Mouse (Mus musculus): ENCODE data around the gene Pbx4. TPM values are rescaled to one million over a fixed set of nuclear protein-coding genes. Genes with fewer than 3 reads are reported as not detected.
A peak's percentile ranks its signal among the peaks of the same experiment; 100 is the strongest.

The Pbx4 gene
- polyA plus RNA-seq, 1 experiment from 2014 or later: 5.4 TPM

GRCm38 (mm10) chr8:69876097-69876496 lies 43.8 kb downstream of the Pbx4 start:
- Histone ChIP-seq H3K27ac (ENCODE audit: low read length) (no peak overlapping the region), H3K4me3 (ENCODE audit: low read length) (no peak overlapping the region), H3K9ac (ENCODE audit: low read length) (no peak overlapping the region), H3K4me1 (ENCODE audit: control insufficient read depth, insufficient read depth, low read length) (no peaks in the 10 kb centered on the region), H3K9me3 (replicated peaks; ENCODE audit: control insufficient read depth, low read length) (no peaks in the 10 kb centered on the region), H3K27me3 (ENCODE audit: control insufficient read depth, insufficient read depth, low read length) (peaks cover 27% of the 10 kb centered on the region), H3K36me3 (ENCODE audit: control insufficient read depth, insufficient read depth) (no peaks in the 10 kb centered on the region), H3K4me2 (ENCODE audit: low read depth, low read length) (no peak overlapping the region)
- 44% methylated on average over 10 of the region's 10 CpGs for WGBS
- no peak for ATAC-seq (replicated peaks; ENCODE audit: extremely low read depth, insufficient read depth, low FRiP score)

- no peak for ATAC-seq (replicated peaks; ENCODE audit: extremely low read depth, insufficient read depth, low FRiP score)
- H3K4me2 ChIP-seq (ENCODE audit: low read depth, low read length): no peak overlapping the region
These were observed 44.7 kb downstream of the Pbx4 start for GRCm38 (mm10) chr8:69876967-69877366.

GRCm38 (mm10) chr8:69877396-69877795 lies 45.1 kb downstream of the Pbx4 start:
- Histone ChIP-seq H3K4me3 (ENCODE audit: low read length) (no peak overlapping the region), H3K36me3 (ENCODE audit: control insufficient read depth, insufficient read depth) (no peaks in the 10 kb centered on the region), H3K4me1 (ENCODE audit: control insufficient read depth, insufficient read depth, low read length) (peaks cover 11% of the 10 kb centered on the region; the same call in 1 of the 2 replicates), H3K9me3 (replicated peaks; ENCODE audit: control insufficient read depth, low read length) (no peaks in the 10 kb centered on the region), H3K4me2 (ENCODE audit: low read depth, low read length) (no peak overlapping the region), H3K27ac (ENCODE audit: low read length) (no peak overlapping the region), H3K9ac (ENCODE audit: low read length) (no peak overlapping the region), H3K27me3 (ENCODE audit: control insufficient read depth, insufficient read depth, low read length) (peaks cover 40% of the 10 kb centered on the region)
- 86% methylated on average over 4 of the region's 4 CpGs for WGBS
- ATAC-seq (replicated peaks; ENCODE audit: extremely low read depth, insufficient read depth, low FRiP score): no peak

More at GRCm38 (mm10) chr8:69876967-69877366, 44.7 kb downstream of the Pbx4 start:
- no peak overlapping the region for H3K4me3 ChIP-seq (ENCODE audit: low read length)
- no peaks in the 10 kb centered on the region for H3K36me3 ChIP-seq (ENCODE audit: control insufficient read depth, insufficient read depth)
- H3K4me1 ChIP-seq (ENCODE audit: control insufficient read depth, insufficient read depth, low read length): peaks cover 7% of the 10 kb centered on the region; the same call in 1 of the 2 replicates
- H3K27me3 ChIP-seq (ENCODE audit: control insufficient read depth, insufficient read depth, low read length): peaks cover 36% of the 10 kb centered on the region
- H3K9ac ChIP-seq (ENCODE audit: low read length): no peak overlapping the region
- no peaks in the 10 kb centered on the region for H3K9me3 ChIP-seq (replicated peaks; ENCODE audit: control insufficient read depth, low read length)
- WGBS: 76% methylated on average over 10 of the region's 10 CpGs
- no peak overlapping the region for H3K27ac ChIP-seq (ENCODE audit: low read length)

- 67% methylated on average over 3 of the region's 3 CpGs for WGBS
These were observed 45.7 kb downstream of the Pbx4 start for GRCm38 (mm10) chr8:69877992-69878391.

GRCm38 (mm10) chr8:69879678-69880077 lies 47.4 kb downstream of the Pbx4 start:
- Histone ChIP-seq H3K9me3 (replicated peaks; ENCODE audit: control insufficient read depth, low read length) (no peaks in the 10 kb centered on the region), H3K4me2 (ENCODE audit: low read depth, low read length) (no peak overlapping the region), H3K36me3 (ENCODE audit: control insufficient read depth, insufficient read depth) (no peaks in the 10 kb centered on the region), H3K9ac (ENCODE audit: low read length) (no peak overlapping the region), H3K4me1 (ENCODE audit: control insufficient read depth, insufficient read depth, low read length) (peaks cover 11% of the 10 kb centered on the region; the same call in 1 of the 2 replicates), H3K4me3 (ENCODE audit: low read length) (no peak overlapping the region), H3K27ac (ENCODE audit: low read length) (no peak overlapping the region), H3K27me3 (ENCODE audit: control insufficient read depth, insufficient read depth, low read length) (peaks cover 61% of the 10 kb centered on the region)
- ATAC-seq (replicated peaks; ENCODE audit: extremely low read depth, insufficient read depth, low FRiP score): no peak
- WGBS: 58% methylated on average over 8 of the region's 8 CpGs

More at GRCm38 (mm10) chr8:69877992-69878391, 45.7 kb downstream of the Pbx4 start:
- Histone ChIP-seq H3K4me1 (ENCODE audit: control insufficient read depth, insufficient read depth, low read length) (peaks cover 11% of the 10 kb centered on the region; the same call in 1 of the 2 replicates), H3K36me3 (ENCODE audit: control insufficient read depth, insufficient read depth) (no peaks in the 10 kb centered on the region), H3K27me3 (ENCODE audit: control insufficient read depth, insufficient read depth, low read length) (peaks cover 46% of the 10 kb centered on the region), H3K4me3 (ENCODE audit: low read length) (no peak overlapping the region), H3K4me2 (ENCODE audit: low read depth, low read length) (no peak overlapping the region), H3K27ac (ENCODE audit: low read length) (no peak overlapping the region), H3K9ac (ENCODE audit: low read length) (no peak overlapping the region), H3K9me3 (replicated peaks; ENCODE audit: control insufficient read depth, low read length) (no peaks in the 10 kb centered on the region)
- ATAC-seq (replicated peaks; ENCODE audit: extremely low read depth, insufficient read depth, low FRiP score): no peak

- H3K9me3 ChIP-seq (replicated peaks; ENCODE audit: control insufficient read depth, low read length): no peaks in the 10 kb centered on the region
- H3K27ac ChIP-seq (ENCODE audit: low read length): no peak overlapping the region
- 11% methylated on average over 37 of the region's 37 CpGs for WGBS
- ATAC-seq (replicated peaks; ENCODE audit: extremely low read depth, insufficient read depth, low FRiP score): no peak
- no peaks in the 10 kb centered on the region for H3K36me3 ChIP-seq (ENCODE audit: control insufficient read depth, insufficient read depth)
- H3K4me2 ChIP-seq (ENCODE audit: low read depth, low read length): peak overlapping the region; percentile 61
- H3K4me1 ChIP-seq (ENCODE audit: control insufficient read depth, insufficient read depth, low read length): peaks cover 11% of the 10 kb centered on the region; the same call in 1 of the 2 replicates
- H3K4me3 ChIP-seq (ENCODE audit: low read length): peak overlapping the region; percentile 49
- H3K9ac ChIP-seq (ENCODE audit: low read length): no peak overlapping the region
- peaks cover 72% of the 10 kb centered on the region for H3K27me3 ChIP-seq (ENCODE audit: control insufficient read depth, insufficient read depth, low read length)
These were observed 48.5 kb downstream of the Pbx4 start for GRCm38 (mm10) chr8:69880841-69881240.

- 19% methylated on average over 79 of the region's 79 CpGs for WGBS
- Histone ChIP-seq H3K27me3 (ENCODE audit: control insufficient read depth, insufficient read depth, low read length) (peaks cover 78% of the 10 kb centered on the region), H3K9me3 (replicated peaks; ENCODE audit: control insufficient read depth, low read length) (no peaks in the 10 kb centered on the region), H3K36me3 (ENCODE audit: control insufficient read depth, insufficient read depth) (no peaks in the 10 kb centered on the region), H3K4me1 (ENCODE audit: control insufficient read depth, insufficient read depth, low read length) (peaks cover 11% of the 10 kb centered on the region; the same call in 1 of the 2 replicates), H3K9ac (ENCODE audit: low read length) (no peak overlapping the region), H3K4me2 (ENCODE audit: low read depth, low read length) (peak overlapping the region; percentile 61), H3K27ac (ENCODE audit: low read length) (no peak overlapping the region), H3K4me3 (ENCODE audit: low read length) (peak overlapping the region; percentile 49)
- ATAC-seq (replicated peaks; ENCODE audit: extremely low read depth, insufficient read depth, low FRiP score): no peak
These were observed 49.1 kb downstream of the Pbx4 start for GRCm38 (mm10) chr8:69881261-69881865.

- Histone ChIP-seq H3K4me3 (ENCODE audit: low read length) (peak overlapping the region; percentile 49), H3K9ac (ENCODE audit: low read length) (peak overlapping the region; percentile 2; the same call in 1 of the 2 replicates), H3K4me2 (ENCODE audit: low read depth, low read length) (peak overlapping the region; percentile 61), H3K9me3 (replicated peaks; ENCODE audit: control insufficient read depth, low read length) (no peaks in the 10 kb centered on the region), H3K4me1 (ENCODE audit: control insufficient read depth, insufficient read depth, low read length) (peaks cover 18% of the 10 kb centered on the region), H3K27me3 (ENCODE audit: control insufficient read depth, insufficient read depth, low read length) (peaks cover 84% of the 10 kb centered on the region), H3K36me3 (ENCODE audit: control insufficient read depth, insufficient read depth) (no peaks in the 10 kb centered on the region), H3K27ac (ENCODE audit: low read length) (no peak overlapping the region)
- WGBS: 6% methylated on average over 102 of the region's 103 CpGs
- peak; percentile 21; the same call in 1 of the 2 replicates for ATAC-seq (replicated peaks; ENCODE audit: extremely low read depth, insufficient read depth, low FRiP score)
These were observed 49.9 kb downstream of the Pbx4 start for GRCm38 (mm10) chr8:69882021-69882756.

Data from heart, embryonic 16.5 days (tissue).